In genomic region chr5:50058421-50059286, GRCm38 (mm10) we compare ENCODE assay signal across 8 mouse cellular contexts. TPM values are rescaled to one million over a fixed set of nuclear protein-coding genes. Genes with fewer than 3 reads are reported as not detected.
DNase-seq lines count a peak whose midpoint lies in the region; ATAC-seq lines count a peak whose summit lies in the region.

Gene Adgra3, minus strand, starts transcription at chr5:50059006.

- H3K9ac ChIP-seq in embryonic facial prominence, embryonic 12.5 days, result peak within 1 kb of the TSS; percentile 99
- H3K9ac ChIP-seq in limb, embryonic 15.5 days, result peak within 1 kb of the TSS; percentile 97
- H3K9ac ChIP-seq in midbrain, embryonic 16.5 days (ENCODE audit: low read depth, low read length), result peak within 1 kb of the TSS; percentile 96
- H3K9ac ChIP-seq in stomach, embryonic 16.5 days (ENCODE audit: low read length), result peak within 1 kb of the TSS; percentile 96

- H3K27me3 ChIP-seq in embryonic facial prominence, embryonic 12.5 days, result no peaks in the 10 kb centered on the region
- H3K27me3 ChIP-seq in limb, embryonic 15.5 days, result no peaks in the 10 kb centered on the region
- H3K27me3 ChIP-seq in midbrain, embryonic 16.5 days (ENCODE audit: control insufficient read depth, insufficient read depth, low read depth, low read length), result no peaks in the 10 kb centered on the region
- H3K27me3 ChIP-seq in stomach, embryonic 16.5 days (ENCODE audit: control insufficient read depth, insufficient read depth, low read length), result no peaks in the 10 kb centered on the region

- H3K36me3 ChIP-seq in embryonic facial prominence, embryonic 12.5 days, result no peaks in the 10 kb centered on the region
- H3K36me3 ChIP-seq in limb, embryonic 15.5 days, result no peaks in the 10 kb centered on the region
- no peaks in the 10 kb centered on the region for H3K36me3 ChIP-seq in midbrain, embryonic 16.5 days (ENCODE audit: control insufficient read depth, insufficient read depth, low read length)
- H3K36me3 ChIP-seq in stomach, embryonic 16.5 days (ENCODE audit: control insufficient read depth, insufficient read depth, low read length), result no peaks in the 10 kb centered on the region

- DNase-seq in left cerebral cortex, adult 18-20 months (ENCODE audit: low spot score in 2 of 2), result peak; percentile 20 to 22
- DNase-seq in left cerebral cortex, adult 9 months (ENCODE audit: low spot score in 2 of 2), result no peak
- peak; percentile 99 for DNase-seq in heart, adult 11 months
- peak; percentile 89 for DNase-seq in kidney, adult 18-20 months

- no peaks in the 10 kb centered on the region for H3K9me3 ChIP-seq in embryonic facial prominence, embryonic 12.5 days
- no peaks in the 10 kb centered on the region for H3K9me3 ChIP-seq in limb, embryonic 15.5 days
- H3K9me3 ChIP-seq in midbrain, embryonic 16.5 days (replicated peaks; ENCODE audit: control insufficient read depth, low read length, poor library complexity, severe bottlenecking), result no peaks in the 10 kb centered on the region
- no peaks in the 10 kb centered on the region for H3K9me3 ChIP-seq in stomach, embryonic 16.5 days (replicated peaks; ENCODE audit: control insufficient read depth, low read length)

- H3K27ac ChIP-seq in embryonic facial prominence, embryonic 12.5 days, result peak within 1 kb of the TSS; percentile 93
- H3K27ac ChIP-seq in limb, embryonic 15.5 days, result peak within 1 kb of the TSS; percentile 96
- H3K27ac ChIP-seq in midbrain, embryonic 16.5 days (ENCODE audit: low read length), result peak within 1 kb of the TSS; percentile 74
- peak within 1 kb of the TSS; percentile 85 for H3K27ac ChIP-seq in stomach, embryonic 16.5 days (ENCODE audit: low read length)

- H3K4me3 ChIP-seq in embryonic facial prominence, embryonic 12.5 days, result peak within 1 kb of the TSS; percentile 94
- peak within 1 kb of the TSS; percentile 98 for H3K4me3 ChIP-seq in limb, embryonic 15.5 days
- H3K4me3 ChIP-seq in midbrain, embryonic 16.5 days (ENCODE audit: low read depth, low read length), result peak within 1 kb of the TSS; percentile 88
- peak within 1 kb of the TSS; percentile 92 for H3K4me3 ChIP-seq in stomach, embryonic 16.5 days (replicated peaks; ENCODE audit: low read length)

- H3K4me2 ChIP-seq in embryonic facial prominence, embryonic 12.5 days (replicated peaks), result peak within 1 kb of the TSS; percentile 50
- peak within 1 kb of the TSS; percentile 54 for H3K4me2 ChIP-seq in limb, embryonic 15.5 days
- H3K4me2 ChIP-seq in midbrain, embryonic 16.5 days (ENCODE audit: low read length), result peak within 1 kb of the TSS; percentile 90
- H3K4me2 ChIP-seq in stomach, embryonic 16.5 days (ENCODE audit: low read depth, low read length), result peak within 1 kb of the TSS; percentile 68

- under 1% methylated on average over 79 of the region's 113 CpGs for WGBS in embryonic facial prominence, embryonic 12.5 days
- under 1% methylated on average over 79 of the region's 113 CpGs for WGBS in limb, embryonic 15.5 days
- under 1% methylated on average over 80 of the region's 113 CpGs for WGBS in midbrain, embryonic 16.5 days
- under 1% methylated on average over 86 of the region's 113 CpGs for WGBS in stomach, embryonic 16.5 days

- ATAC-seq in embryonic facial prominence, embryonic 12.5 days (ENCODE audit: insufficient number of reproducible peaks, insufficient read depth, low FRiP score, low TSS enrichment), result peak; percentile 78
- ATAC-seq in limb, embryonic 15.5 days (ENCODE audit: insufficient number of reproducible peaks, low FRiP score, low TSS enrichment, low read depth), result peak; percentile 89
- peak; percentile 88 for ATAC-seq in midbrain, embryonic 16.5 days
- ATAC-seq in stomach, embryonic 16.5 days (ENCODE audit: insufficient read depth, low FRiP score), result peak; percentile 91

- H3K4me1 ChIP-seq in embryonic facial prominence, embryonic 12.5 days, result peaks cover 25% of the 10 kb centered on the region
- peaks cover 32% of the 10 kb centered on the region for H3K4me1 ChIP-seq in limb, embryonic 15.5 days
- peaks cover 13% of the 10 kb centered on the region for H3K4me1 ChIP-seq in midbrain, embryonic 16.5 days (ENCODE audit: control insufficient read depth, insufficient read depth, low read length)
- H3K4me1 ChIP-seq in stomach, embryonic 16.5 days (ENCODE audit: control insufficient read depth, insufficient read depth, low read length), result peaks cover 15% of the 10 kb centered on the region

RNA-seq across cellular contexts. Expression of gene Adgra3, which starts in this region (rescaled TPM):
- total RNA-seq in left cerebral cortex, adult 18-20 months (2021), result 10 to 100 TPM; 13.1 to 16.9 TPM
- 59.4 and 59.6 TPM in 2 replicates for polyA plus RNA-seq in embryonic facial prominence, embryonic 12.5 days (2016; fragmentation: Nextera tagmentation; extraction: Ambion mirVana)
- 21.5 and 34.5 TPM in 2 replicates for polyA plus RNA-seq in limb, embryonic 15.5 days (2015; fragmentation: Nextera tagmentation; extraction: Ambion mirVana)
- 9.9 and 11.5 TPM in 2 replicates for polyA plus RNA-seq in midbrain, embryonic 16.5 days (2015; fragmentation: Nextera tagmentation; extraction: Ambion mirVana)
- 5.9 and 6.9 TPM in 2 replicates for polyA plus RNA-seq in stomach, embryonic 16.5 days (2015; fragmentation: Nextera tagmentation; extraction: Ambion mirVana)

Comparison
In these comparisons a context has a peak if more than half of its experiments do, and no peak if none do; other contexts are left out.
1. DNase-seq: peak in left cerebral cortex, adult 18-20 months (2 of 2), heart, adult 11 months (single experiment) and kidney, adult 18-20 months (single experiment); none in left cerebral cortex, adult 9 months (0 of 2).
2. Peak in every context shown above with its lines, with median percentiles within 50 percentile points of each other: ATAC-seq, H3K27ac ChIP-seq, H3K4me2 ChIP-seq, H3K4me3 ChIP-seq and H3K9ac ChIP-seq.